Mouse (Mus musculus) cerebellum, adult 2 months (tissue): Measurements from ENCODE around the gene Sec22b. TPM values are rescaled to one million over a fixed set of nuclear protein-coding genes. Genes with fewer than 3 reads are reported as not detected.

ENCODE experiments used
- DNase-seq, 2 experiments: peaks; one replicate each; pipeline ENCODE4 v3.0.0; 2021
- H3K27ac ChIP-seq: fragments of 200-500 bp; 2 replicates; pipeline ENCODE4 v1.5.1; 2012; ENCODE audit warnings: low read length, control low read depth, inconsistent platforms; ENCODE audit not compliant: insufficient read depth
- H3K27me3 ChIP-seq: fragments of 200-500 bp; 2 replicates; pipeline ENCODE4 v1.6.1; 2012; ENCODE audit warnings: inconsistent platforms, mild to moderate bottlenecking, low read length, moderate library complexity; ENCODE audit not compliant: control insufficient read depth, insufficient read depth
- H3K4me1 ChIP-seq: fragments of 200-500 bp; 2 replicates; pipeline ENCODE4 v1.6.1; 2011; ENCODE audit warnings: low read length; ENCODE audit not compliant: control insufficient read depth, insufficient read depth
- H3K4me3 ChIP-seq: fragments of 200-500 bp; replicated peaks from 2 replicates; pipeline ENCODE3; 2011; ENCODE audit warnings: mild to moderate bottlenecking, low read depth, low read length, control low read depth; ENCODE audit not compliant: insufficient read depth
- CTCF ChIP-seq: fragments of 200-500 bp; IDR thresholded peaks from 2 replicates; pipeline ENCODE4 v1.5.1; 2011; ENCODE audit warnings: low read depth, mild to moderate bottlenecking, control low read depth, low read length, moderate library complexity, borderline replicate concordance; ENCODE audit not compliant: insufficient read depth
- POLR2A ChIP-seq: fragments of 200-500 bp; IDR thresholded peaks from 2 replicates; pipeline ENCODE4 v1.6.1; 2011; ENCODE audit warnings: low read length, control low read depth, borderline replicate concordance; ENCODE audit not compliant: insufficient read depth
- WGBS: fragments of 180-500 bp; shearing (Covaris S2); methylation state at CpG from one replicate; pipeline ENCODE4 v1.1.7; 2018; 5-methylcytosine and 5-hydroxymethylcytosine counted together
- polyA plus RNA-seq: library from polyadenylated mRNA; depleted of rRNA; stranded (reverse); fragments of >200 nt; gene quantifications from 2 replicates; pipeline ENCODE4 v1.2.3, GENCODE M21; 2012

Sec22b gene
- polyA plus RNA-seq, 1 experiment: 70.5 TPM

- Histone ChIP-seq H3K27me3 (no peaks in the 10 kb centered on the region), H3K27ac (peak overlapping the region; percentile 31; the same call in 1 of the 2 replicates), H3K4me3 (peak overlapping the region; percentile 76), H3K4me1 (peaks cover 2% of the 10 kb centered on the region; the same call in 1 of the 2 replicates)
- 9% methylated on average over 28 of the region's 28 CpGs for WGBS
- peak in 1 of 2 experiments; percentile 36 for DNase-seq
- TF ChIP-seq CTCF (no peak), POLR2A (no peak)
Measured at GRCm38 (mm10) chr3:97867221-97868023, 33.6 kb upstream of the Sec22b start.

- 3% methylated on average over 42 of the region's 42 CpGs for WGBS
- Histone ChIP-seq H3K27me3 (no peaks in the 10 kb centered on the region), H3K27ac (peak overlapping the region; percentile 31; the same call in 1 of the 2 replicates), H3K4me3 (peak overlapping the region; percentile 76), H3K4me1 (0 out of 2 replicates have a peak, but pooled peaks cover 2% of the 10 kb centered on the region)
- peak; percentile 75 to 78 for DNase-seq
- TF ChIP-seq POLR2A (0 out of 2 replicates have a peak, but pooled peaks have one; percentile 24), CTCF (no peak)
Measured at GRCm38 (mm10) chr3:97868024-97868689, 32.8 kb upstream of the Sec22b start.

GRCm38 (mm10) chr3:97868733-97869132 is 32.3 kb upstream of the Sec22b start:
- 81% methylated on average over 5 of the region's 5 CpGs for whole genome bisulfite sequencing
- TF ChIP-seq POLR2A (no peak), CTCF (no peak)
- Histone ChIP-seq H3K4me1 (0 out of 2 replicates have a peak, but pooled peaks cover 2% of the 10 kb centered on the region), H3K27ac (no peak overlapping the region), H3K27me3 (no peaks in the 10 kb centered on the region), H3K4me3 (no peak overlapping the region)
- peak in 1 of 2 experiments; percentile 10 for DNase-seq

GRCm38 (mm10) chr3:97869730-97870129 is 31.3 kb upstream of the Sec22b start:
- 68% methylated on average over 4 of the region's 4 CpGs for WGBS
- Histone ChIP-seq H3K4me3 (no peak overlapping the region), H3K27ac (no peak overlapping the region), H3K27me3 (no peaks in the 10 kb centered on the region; the same call in 1 of the 2 replicates), H3K4me1 (peaks cover 2% of the 10 kb centered on the region; the same call in 1 of the 2 replicates)
- DNase-seq: peak in 1 of 2 experiments; percentile 3
- no peak for TF ChIP-seq CTCF
- no peak for TF ChIP-seq POLR2A

DNA sequence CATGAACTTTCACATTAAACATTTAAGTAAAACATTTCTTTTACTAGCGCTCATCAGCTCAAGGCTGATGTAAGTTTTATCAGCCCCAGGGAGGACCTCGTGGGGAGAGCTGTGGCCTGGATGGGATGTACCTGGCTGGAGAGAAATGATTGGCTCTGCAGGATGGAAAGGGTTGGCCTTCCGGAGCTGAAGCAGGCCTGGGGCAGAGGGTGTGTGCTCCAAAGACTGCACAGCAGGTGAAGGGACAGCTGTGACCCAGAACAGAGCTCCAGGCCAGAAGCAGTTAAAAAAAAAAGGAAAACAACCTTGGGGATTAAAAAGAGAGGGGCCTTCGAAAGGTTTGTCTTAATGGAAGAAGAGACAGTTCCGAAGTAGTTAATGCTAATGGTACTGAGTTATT is 26.2 kb upstream of the Sec22b start:
- no peak for TF ChIP-seq POLR2A
- no peak for TF ChIP-seq CTCF
- Histone ChIP-seq H3K4me3 (no peak overlapping the region), H3K4me1 (peaks cover 2% of the 10 kb centered on the region), H3K27me3 (no peaks in the 10 kb centered on the region; the same call in 1 of the 2 replicates), H3K27ac (no peak overlapping the region)
- 39% methylated on average over 5 of the region's 5 CpGs for WGBS
- no peak for DNase-seq

GRCm38 (mm10) chr3:97876259-97876658 is 24.7 kb upstream of the Sec22b start:
- no peak for DNase-seq
- Histone ChIP-seq H3K4me3 (no peak overlapping the region), H3K4me1 (peaks cover 2% of the 10 kb centered on the region), H3K27ac (no peak overlapping the region), H3K27me3 (no peaks in the 10 kb centered on the region; the same call in 1 of the 2 replicates)
- WGBS: 35% methylated on average over 8 of the region's 8 CpGs
- TF ChIP-seq POLR2A (no peak), CTCF (no peak)

DNA sequence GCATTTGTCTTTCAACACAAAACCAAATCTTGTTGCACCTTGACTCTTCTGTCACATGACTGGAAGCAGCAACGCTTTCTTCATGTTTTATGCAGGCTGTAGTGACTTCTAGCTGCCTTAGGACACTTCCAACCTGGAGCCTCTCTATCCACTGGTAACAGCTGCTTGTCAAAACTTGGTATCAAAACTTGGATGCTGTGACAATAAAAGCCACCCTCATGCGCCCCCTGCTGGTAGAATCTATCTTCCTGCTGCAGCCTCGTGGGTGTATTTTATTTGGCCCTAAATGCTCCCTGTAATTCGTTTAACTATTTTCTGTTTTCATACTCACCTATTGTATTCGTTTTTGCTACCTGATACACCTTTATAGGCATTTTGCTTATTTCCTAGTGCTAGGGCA is 21.8 kb upstream of the Sec22b start:
- H3K4me3 ChIP-seq: no peak overlapping the region
- WGBS: 20% methylated on average over 5 of the region's 5 CpGs
- H3K27me3 ChIP-seq: no peaks in the 10 kb centered on the region
- H3K27ac ChIP-seq: no peak overlapping the region
- DNase-seq: peak; percentile 53 to 64
- TF ChIP-seq POLR2A: no peak
- TF ChIP-seq CTCF: peak; percentile 54; the same call in 1 of the 2 replicates
- peaks cover 2% of the 10 kb centered on the region for H3K4me1 ChIP-seq

DNA sequence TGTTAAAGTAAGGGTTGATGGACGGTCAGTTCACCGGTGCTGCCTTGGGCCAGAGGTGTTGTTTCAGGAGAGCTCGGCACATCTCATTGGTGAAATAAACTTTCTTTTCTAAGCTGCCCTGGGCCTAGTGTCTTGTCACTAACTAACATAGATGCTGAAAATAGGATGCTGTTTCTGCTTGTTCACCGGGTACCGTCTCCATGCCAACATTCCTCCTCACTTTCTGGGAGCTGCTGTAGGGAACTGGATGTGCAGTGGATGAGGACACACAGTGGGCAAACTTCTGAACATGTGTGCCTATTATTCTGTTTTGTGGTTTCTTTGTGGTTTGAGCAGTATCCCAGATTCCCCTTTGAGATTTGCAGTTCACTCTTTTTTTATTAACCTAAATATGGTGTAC is 19.4 kb upstream of the Sec22b start:
- no peak overlapping the region for H3K27ac ChIP-seq
- DNase-seq: no peak
- WGBS: 96% methylated on average over 5 of the region's 5 CpGs
- TF ChIP-seq POLR2A (no peak), CTCF (no peak)
- H3K4me3 ChIP-seq: no peak overlapping the region
- no peaks in the 10 kb centered on the region for H3K27me3 ChIP-seq
- H3K4me1 ChIP-seq: peaks cover 2% of the 10 kb centered on the region; the same call in 1 of the 2 replicates
